Comparison of ENCODE assay signal across 13 mouse cellular contexts in the genomic region with DNA sequence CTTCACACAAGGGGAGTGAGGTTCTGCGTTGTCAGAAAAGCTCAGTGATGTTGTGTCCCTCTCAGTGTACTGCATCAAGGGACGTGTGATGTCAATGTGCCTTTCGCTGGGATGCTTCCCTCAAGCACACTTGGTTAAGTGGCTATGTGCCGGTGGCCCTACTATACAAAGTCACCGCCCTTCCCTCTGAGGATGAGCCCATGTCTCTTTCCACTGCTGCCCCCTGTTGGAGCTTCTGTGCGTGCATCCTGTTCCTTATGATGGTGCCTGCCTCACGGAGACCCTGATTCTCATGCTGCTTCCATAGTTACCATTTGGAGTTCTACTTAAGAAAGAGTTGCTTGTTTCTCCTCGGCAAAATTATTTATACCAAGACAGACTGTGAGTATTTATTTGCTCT.
A peak's percentile ranks its signal among the peaks of the same experiment; 100 is the strongest.
DNase-seq lines count a peak whose midpoint lies in the region; ATAC-seq and TF ChIP-seq lines count a peak whose summit lies in the region.
"Had no signal": no experiment of that assay in that cellular context is flagged by ENCODE, and none has a peak within 500 bp of the region (broad histone marks: within the 10 kb centered on the region; RNA-seq: fewer than 3 reads in every experiment).

No protein-coding gene starts in this region.

- intact Hi-C loops in left cerebral cortex, postnatal 4 days (cut with DNase I), result no loop called here

- no peaks in the 10 kb centered on the region for H3K36me3 ChIP-seq in splenic B cell, adult 2 months (ENCODE audit: control insufficient read depth, insufficient read depth, low read length, poor library complexity, severe bottlenecking)
- no peaks in the 10 kb centered on the region for H3K36me3 ChIP-seq in kidney, embryonic 16.5 days (ENCODE audit: insufficient read depth, low read length)
- H3K36me3 ChIP-seq: heart, embryonic 13.5 days; intestine, embryonic 15.5 days; neural tube, embryonic 12.5 days had no signal

- no peak overlapping the region for H3K4me2 ChIP-seq in kidney, embryonic 16.5 days (replicated peaks; ENCODE audit: low read depth, low read length)
- H3K4me2 ChIP-seq: heart, embryonic 13.5 days; intestine, embryonic 15.5 days; neural tube, embryonic 12.5 days had no signal

- peaks cover 6% of the 10 kb centered on the region for H3K4me1 ChIP-seq in cerebellum, adult 2 months (ENCODE audit: control insufficient read depth, insufficient read depth, low read length)
- H3K4me1 ChIP-seq in kidney, embryonic 16.5 days (ENCODE audit: insufficient read depth, low read length), result peaks cover 6% of the 10 kb centered on the region

- ATAC-seq in kidney, embryonic 16.5 days (ENCODE audit: low FRiP score, low TSS enrichment), result no peak
- ATAC-seq: forebrain, embryonic 14.5 days; intestine, embryonic 15.5 days had no signal

- no peak for DNase-seq in cerebellum, adult 2 months
- DNase-seq in cerebellum, adult 18-20 months, result no peak
- DNase-seq in left cerebral cortex, postnatal 4 days, result peak; percentile 30
- DNase-seq in left cerebral cortex, adult 18-20 months (ENCODE audit: low spot score in 2 of 2), result no peak
- peak; percentile 38 for DNase-seq in ZHBTc4 (ENCODE audit: low read depth, low spot score)
- DNase-seq in splenic B cell, adult 2 months (ENCODE audit: low read depth, low spot score), result peak; percentile 23
- no peak for DNase-seq in spleen, postnatal 14 days (ENCODE audit: low spot score in 2 of 2)
- DNase-seq: right cerebral cortex, postnatal 25 days had no signal

- H3K4me3 ChIP-seq in cerebellum, adult 2 months (replicated peaks; ENCODE audit: insufficient read depth, low read depth, low read length), result no peak overlapping the region
- no peak overlapping the region for H3K4me3 ChIP-seq in kidney, embryonic 16.5 days (ENCODE audit: low read length)
- H3K4me3 ChIP-seq: heart, embryonic 13.5 days; intestine, embryonic 15.5 days; neural tube, embryonic 12.5 days had no signal

- TF ChIP-seq CTCF in cerebellum, adult 2 months (IDR thresholded peaks at IDR 0.05; ENCODE audit: borderline replicate concordance, insufficient read depth, low read depth, low read length), result peak; percentile 20; the same call in 1 of the 2 replicates

- peaks cover 9% of the 10 kb centered on the region for H3K9me3 ChIP-seq in kidney, embryonic 16.5 days (ENCODE audit: low read length)
- H3K9me3 ChIP-seq: intestine, embryonic 15.5 days; neural tube, embryonic 12.5 days had no signal

- TF ChIP-seq POLR2A in cerebellum, adult 2 months (IDR thresholded peaks at IDR 0.05; ENCODE audit: borderline replicate concordance, insufficient read depth, low read length), result no peak

- no peak overlapping the region for H3K9ac ChIP-seq in kidney, embryonic 16.5 days (replicated peaks; ENCODE audit: low read length)
- H3K9ac ChIP-seq: heart, embryonic 13.5 days; intestine, embryonic 15.5 days; neural tube, embryonic 12.5 days had no signal

- no peak overlapping the region for H3K27ac ChIP-seq in cerebellum, adult 2 months (ENCODE audit: insufficient read depth, low read length)
- H3K27ac ChIP-seq in kidney, embryonic 16.5 days (ENCODE audit: low read length), result no peak overlapping the region
- H3K27ac ChIP-seq: heart, embryonic 13.5 days; intestine, embryonic 15.5 days; neural tube, embryonic 12.5 days had no signal

- WGBS in cerebellum, adult 2 months, result 80% methylated on average over 8 of the region's 8 CpGs
- 76% methylated on average over 8 of the region's 8 CpGs for WGBS in kidney, embryonic 16.5 days

- no peaks in the 10 kb centered on the region for H3K27me3 ChIP-seq in cerebellum, adult 2 months (ENCODE audit: control insufficient read depth, insufficient read depth, low read length)
- no peaks in the 10 kb centered on the region for H3K27me3 ChIP-seq in splenic B cell, adult 2 months (ENCODE audit: control insufficient read depth, insufficient read depth, low read length, poor library complexity, severe bottlenecking)
- no peaks in the 10 kb centered on the region for H3K27me3 ChIP-seq in kidney, embryonic 16.5 days (ENCODE audit: insufficient read depth, low read length)
- H3K27me3 ChIP-seq: heart, embryonic 13.5 days; intestine, embryonic 15.5 days; neural tube, embryonic 12.5 days had no signal

Comparison
In these comparisons a context has a peak if more than half of its experiments do, and no peak if none do; other contexts are left out.
1. DNase-seq: peak in left cerebral cortex, postnatal 4 days (single experiment), ZHBTc4 (single experiment) and splenic B cell, adult 2 months (single experiment); none in cerebellum, adult 2 months (0 of 2), cerebellum, adult 18-20 months (0 of 2), left cerebral cortex, adult 18-20 months (0 of 2) and spleen, postnatal 14 days (0 of 2).